Mouse (Mus musculus): ENCODE results near the gene Mcur1. TPM values are rescaled to one million over a fixed set of nuclear protein-coding genes. Genes with fewer than 3 reads are reported as not detected.

The Mcur1 gene
- total RNA-seq, 2 experiments from 2014 or later, result 14.2 to 16.9 TPM

DNA sequence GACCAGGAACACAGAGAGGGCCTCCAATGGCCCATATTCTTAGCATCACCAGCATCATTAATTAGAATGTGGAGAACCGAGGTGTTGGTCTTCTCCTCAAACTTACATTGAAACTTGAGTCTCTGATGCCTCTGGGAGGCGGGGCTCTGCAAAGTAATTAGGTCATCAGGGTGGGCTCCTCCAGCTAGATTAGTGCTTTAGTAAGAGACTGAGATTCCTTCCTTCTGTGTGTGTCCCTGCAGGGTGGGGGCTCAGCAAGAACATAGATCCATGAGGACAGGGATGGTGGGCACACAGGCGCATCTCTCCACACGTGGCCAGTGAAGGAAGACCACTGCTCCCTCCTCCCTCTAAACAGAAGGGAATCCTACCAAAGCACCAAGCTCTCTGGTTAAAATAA is 26.0 kb downstream of the Mcur1 start:
- DNase-seq (ENCODE audit: low spot score in 2 of 2), result no peak
- intact Hi-C loops (cut with DNase I), result loop anchor here (10.0 kb wide), 1 partner anchor 229 kb away; the partner anchor contains the start of gene Gfod1

DNA sequence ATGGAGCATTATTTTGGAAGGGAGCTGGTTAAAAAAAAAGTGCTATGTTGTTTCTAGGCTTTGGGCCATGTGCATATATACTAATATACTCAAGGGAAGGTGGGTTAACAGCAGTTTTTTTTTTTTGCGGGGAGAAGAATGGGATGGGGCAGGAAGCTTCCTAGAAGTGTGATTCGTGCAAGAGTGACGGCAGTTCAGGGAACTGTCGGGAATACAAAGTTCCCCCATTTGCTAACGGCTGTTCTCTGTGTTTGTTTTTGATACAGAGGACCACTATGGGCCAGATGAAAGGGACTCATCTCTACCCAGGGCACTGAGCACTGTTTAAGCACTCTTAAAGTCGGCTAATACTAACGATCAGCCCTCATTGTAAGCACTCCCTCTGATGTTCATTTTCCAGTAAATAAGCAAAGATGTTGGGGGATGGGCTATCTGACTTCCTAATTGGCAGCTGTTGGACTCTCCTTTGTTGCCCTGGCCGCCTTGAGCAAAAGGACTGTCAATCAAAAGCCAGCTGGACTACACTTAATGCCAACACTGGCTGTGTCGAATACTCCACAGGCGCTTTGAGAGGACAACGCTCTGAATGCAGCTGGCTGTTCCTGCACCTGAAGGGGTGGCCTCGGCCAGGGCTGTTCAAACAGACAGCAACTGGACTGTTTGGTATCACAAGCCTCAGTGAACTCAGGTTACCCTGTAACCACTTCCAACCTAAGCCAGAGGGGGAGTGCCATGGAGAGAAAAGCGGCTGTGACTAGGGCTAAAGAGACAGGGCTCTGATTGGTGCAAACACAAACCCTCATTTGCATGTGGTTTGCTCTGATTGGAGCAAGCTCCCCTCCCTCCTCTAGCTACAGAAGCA is 28.9 kb downstream of the Mcur1 start:
- intact Hi-C loops (cut with DNase I), result loop anchor here (1.0 to 10.0 kb wide), 3 partner anchors 36 to 226 kb away; partner anchors contain the start of gene Gfod1
- peak; percentile 57 to 81 for DNase-seq (ENCODE audit: low spot score in 2 of 2)

DNA sequence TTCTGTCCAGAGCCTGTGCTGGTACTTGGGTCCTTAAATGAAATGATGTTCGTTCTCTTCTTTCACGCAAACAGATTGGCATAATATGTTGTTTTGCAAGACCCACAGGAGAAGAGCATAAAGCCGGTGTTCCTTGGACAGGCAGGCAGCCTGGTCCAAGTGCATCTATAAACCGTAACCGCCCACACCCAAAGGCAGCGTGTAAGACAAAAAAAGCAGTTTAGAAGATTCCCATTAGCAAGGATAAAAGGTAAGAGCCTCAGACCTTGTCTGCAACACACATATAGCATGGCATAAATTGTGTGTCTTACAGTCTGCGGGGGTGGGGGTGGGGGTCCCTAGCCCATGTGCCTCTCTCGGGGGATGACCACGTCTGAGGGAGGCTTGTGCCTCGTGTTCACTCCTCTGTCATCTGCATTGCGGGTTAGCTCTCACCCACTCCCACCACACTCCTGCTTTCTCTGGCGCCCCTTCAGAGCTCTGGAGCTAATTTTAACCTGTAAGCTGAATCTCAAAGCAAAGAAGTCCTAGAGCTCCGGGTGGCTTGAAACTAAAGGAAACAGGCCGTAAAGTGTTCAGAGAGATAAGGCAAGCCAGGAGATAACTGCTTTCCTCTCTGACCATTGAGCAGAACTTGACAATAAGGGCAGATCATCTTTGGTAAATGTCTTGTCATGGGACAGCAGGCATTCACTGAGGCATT is 29.7 kb downstream of the Mcur1 start:
- peak; percentile 65 to 94 for DNase-seq (ENCODE audit: low spot score in 2 of 2)
- intact Hi-C loops (cut with DNase I), result loop anchor here (1.0 to 10.0 kb wide), 3 partner anchors 35 to 225 kb away; partner anchors contain the start of gene Gfod1

DNA sequence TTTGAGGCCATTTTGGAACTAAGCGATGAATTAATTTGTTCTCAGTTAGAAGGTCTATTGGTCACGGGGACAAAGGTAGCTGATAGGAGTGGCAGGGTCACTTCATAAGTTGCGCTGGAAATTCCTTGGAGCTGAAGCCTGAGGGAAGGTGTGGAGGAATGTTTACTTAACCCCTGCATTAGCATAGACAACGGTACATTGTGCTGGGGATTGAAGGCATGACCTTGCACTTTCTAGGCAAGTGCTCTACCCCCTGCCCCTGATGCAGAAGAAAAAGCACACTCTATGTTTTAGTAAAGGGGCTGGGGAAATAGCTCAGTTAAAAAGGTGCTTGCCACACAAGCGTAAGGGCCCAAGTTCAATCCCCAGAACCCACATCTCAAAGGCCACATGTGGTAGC is 33.7 kb downstream of the Mcur1 start:
- intact Hi-C loops (cut with DNase I), result loop anchor here (10.0 kb wide), 1 partner anchor 341 kb away; no protein-coding TSS in a partner anchor
- DNase-seq (ENCODE audit: low spot score in 2 of 2), result no peak

DNA sequence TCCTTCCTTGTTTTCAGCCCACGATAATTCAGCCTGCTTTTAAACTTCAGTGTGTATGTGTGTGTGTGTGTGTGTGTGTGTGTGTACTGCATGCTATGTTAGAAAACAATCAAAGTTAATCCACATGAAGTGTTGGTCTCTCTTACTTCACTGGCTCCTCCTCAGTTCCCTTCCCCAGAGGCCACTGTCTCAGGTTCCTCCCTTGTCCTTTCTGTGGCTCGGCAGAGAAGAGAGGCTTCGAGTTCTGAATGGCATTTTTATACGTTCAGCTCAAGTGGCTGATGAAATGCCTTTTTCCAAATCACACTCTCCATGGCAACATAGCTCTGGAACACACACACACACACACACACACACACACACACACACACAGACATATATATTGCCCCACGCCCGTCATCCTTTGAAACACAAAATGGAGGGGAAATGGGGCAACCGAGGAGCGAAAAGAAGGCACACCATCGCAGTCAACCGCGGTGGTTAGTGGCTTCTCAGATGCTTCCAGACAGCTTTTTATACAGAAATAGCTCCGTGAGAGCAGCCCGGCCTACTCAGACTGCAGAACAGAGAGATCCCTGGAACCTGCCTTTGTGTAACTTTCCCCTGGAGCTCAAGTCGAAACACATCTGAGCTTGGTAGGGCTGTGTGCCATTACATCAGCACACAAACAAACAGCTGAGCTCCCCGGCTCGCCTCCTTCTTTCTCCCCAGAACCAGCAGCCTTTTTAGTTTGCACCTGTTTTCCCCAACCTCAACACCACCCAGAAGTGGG is 34.4 kb downstream of the Mcur1 start:
- peak; percentile 67 to 92 for DNase-seq (ENCODE audit: low spot score in 2 of 2)
- intact Hi-C loops (cut with DNase I), result loop anchor here (10.0 kb wide), 1 partner anchor 341 kb away; no protein-coding TSS in a partner anchor

DNA sequence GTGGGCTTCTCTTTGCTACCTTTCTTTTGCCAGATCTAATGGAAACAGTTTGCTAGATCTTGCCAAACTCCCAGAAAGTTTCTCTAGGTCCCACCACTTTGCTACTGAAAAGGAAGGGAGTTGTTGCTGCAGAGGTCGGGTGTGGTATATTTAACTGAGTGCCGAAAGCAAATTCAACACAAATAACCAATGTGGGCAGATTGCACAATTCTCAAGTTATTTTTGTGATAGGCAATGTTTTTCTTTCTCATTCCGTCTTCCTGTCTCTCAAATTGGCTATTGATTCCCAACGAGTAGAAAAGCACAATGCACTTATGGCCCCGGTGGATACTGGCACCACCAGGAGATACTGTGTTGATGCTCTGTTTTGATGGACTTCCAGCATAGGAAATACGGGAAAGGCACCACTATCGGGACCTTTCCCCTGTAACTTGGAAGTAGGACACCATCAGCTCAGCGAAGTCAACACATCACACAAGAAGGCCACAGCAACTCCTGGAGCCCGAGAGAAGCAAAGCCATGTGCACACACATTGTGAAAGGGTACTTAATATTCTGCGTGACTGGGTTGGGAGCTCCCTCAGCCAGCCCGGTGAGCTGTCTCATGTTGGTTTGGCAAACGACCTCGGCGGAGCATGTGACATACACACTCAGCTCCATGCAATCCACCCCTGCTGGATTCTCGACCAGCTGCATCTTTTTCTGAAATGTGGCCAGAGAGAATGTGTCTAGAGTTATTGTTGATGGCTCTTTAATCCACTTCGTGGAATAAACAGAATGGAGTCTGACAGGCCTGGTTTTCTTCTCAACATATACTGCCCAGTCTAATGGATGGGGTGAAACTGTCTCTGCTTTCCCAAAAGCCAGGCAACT is 35.3 kb downstream of the Mcur1 start:
- intact Hi-C loops (cut with DNase I), result loop anchor here (10.0 kb wide), 1 partner anchor 340 kb away; no protein-coding TSS in a partner anchor
- DNase-seq (ENCODE audit: low spot score in 2 of 2), result peak in 1 of 2 experiments; percentile 79

DNA sequence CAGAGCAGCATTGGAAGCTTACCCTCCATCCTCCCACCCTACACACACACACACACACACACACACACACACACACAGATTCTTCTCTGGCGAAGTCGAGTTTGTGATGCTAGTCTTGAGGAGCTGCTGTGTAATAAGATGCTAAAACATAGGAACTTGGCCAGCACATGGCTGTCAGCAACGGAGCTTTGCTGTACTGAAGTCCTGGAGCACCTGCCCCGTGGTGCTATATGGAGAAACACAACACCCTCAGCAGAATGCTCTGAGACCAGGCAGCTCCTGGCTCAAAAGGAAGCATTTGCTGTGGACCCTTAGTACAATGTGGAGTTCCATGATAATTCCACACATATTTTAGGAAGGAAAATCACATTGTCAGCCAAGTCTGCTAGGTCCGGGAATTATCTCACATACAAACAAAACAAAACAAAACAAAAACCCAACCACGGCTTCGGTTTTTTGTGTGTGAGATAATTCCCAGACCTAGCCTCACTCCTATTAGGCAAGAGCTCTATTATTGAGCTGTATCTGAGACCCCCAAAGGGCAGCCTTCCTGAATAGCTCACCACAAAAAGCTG is 36.0 kb downstream of the Mcur1 start:
- intact Hi-C loops (cut with DNase I), result loop anchor here (10.0 kb wide), 1 partner anchor 339 kb away; no protein-coding TSS in a partner anchor
- no peak for DNase-seq (ENCODE audit: low spot score in 2 of 2)

DNA sequence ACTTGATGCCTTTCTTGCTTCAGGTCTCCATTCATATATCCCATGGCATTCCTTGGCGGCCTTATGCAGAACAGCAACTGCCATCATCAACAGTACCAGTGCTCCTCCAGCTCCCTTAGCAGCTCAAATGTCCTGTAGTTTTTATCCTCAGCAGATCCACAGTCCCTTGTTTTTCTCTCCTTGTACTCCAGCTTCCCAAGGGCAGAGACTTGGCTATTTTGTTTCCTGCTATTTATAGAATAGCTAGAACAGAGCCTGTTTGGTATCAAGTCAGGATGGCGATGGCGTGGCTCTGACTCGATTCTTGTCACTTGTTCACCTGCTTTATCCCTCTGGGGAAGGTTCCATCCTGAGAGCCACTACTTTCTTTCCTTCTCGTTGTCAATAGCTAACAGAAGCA is 38.1 kb downstream of the Mcur1 start:
- intact Hi-C loops (cut with DNase I), result loop anchor here (10.0 kb wide), 1 partner anchor 337 kb away; no protein-coding TSS in a partner anchor
- DNase-seq (ENCODE audit: low spot score in 2 of 2), result no peak

DNA sequence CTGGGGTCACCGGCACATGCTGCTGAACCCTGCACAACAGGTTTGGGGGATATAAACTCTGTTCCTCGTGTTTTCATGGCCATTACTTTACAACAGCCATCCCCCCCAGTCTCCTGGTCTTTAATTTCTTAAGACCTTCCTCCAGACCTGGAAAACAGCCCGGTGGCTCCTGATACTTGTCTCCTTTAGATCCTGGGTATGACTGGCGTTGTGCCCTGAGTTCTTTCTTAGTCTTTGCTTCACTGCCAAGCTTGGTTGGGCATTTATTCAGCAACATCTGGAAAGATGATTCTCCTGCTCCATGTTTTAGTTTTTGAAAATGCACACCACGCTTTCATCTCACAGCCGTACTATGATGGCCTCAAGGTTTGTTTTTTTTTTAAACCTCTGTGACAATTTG is 40.7 kb downstream of the Mcur1 start:
- intact Hi-C loops (cut with DNase I), result no loop called here
- DNase-seq (ENCODE audit: low spot score in 2 of 2), result no peak

DNA sequence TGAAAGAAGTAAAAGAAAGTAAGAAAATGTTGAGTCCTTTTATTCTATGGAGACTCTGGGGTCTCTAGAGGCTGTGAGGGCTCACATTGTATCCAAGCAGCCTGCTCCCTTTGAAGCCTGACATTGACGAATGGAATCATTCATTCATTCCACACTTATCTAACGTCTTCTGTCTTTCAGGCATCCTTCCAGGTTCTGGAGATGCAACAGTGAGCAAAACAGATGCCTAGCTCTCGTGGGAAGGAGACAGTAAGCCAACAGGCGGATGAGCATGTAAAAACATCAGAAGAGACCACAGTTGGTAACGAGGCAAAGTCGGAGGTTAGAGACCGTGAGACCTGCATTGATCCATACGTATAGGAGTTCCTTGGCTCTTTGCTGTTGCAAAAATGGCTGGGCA is 42.6 kb downstream of the Mcur1 start:
- peak in 1 of 2 experiments; percentile 68 for DNase-seq (ENCODE audit: low spot score in 2 of 2)
- intact Hi-C loops (cut with DNase I), result no loop called here

DNA sequence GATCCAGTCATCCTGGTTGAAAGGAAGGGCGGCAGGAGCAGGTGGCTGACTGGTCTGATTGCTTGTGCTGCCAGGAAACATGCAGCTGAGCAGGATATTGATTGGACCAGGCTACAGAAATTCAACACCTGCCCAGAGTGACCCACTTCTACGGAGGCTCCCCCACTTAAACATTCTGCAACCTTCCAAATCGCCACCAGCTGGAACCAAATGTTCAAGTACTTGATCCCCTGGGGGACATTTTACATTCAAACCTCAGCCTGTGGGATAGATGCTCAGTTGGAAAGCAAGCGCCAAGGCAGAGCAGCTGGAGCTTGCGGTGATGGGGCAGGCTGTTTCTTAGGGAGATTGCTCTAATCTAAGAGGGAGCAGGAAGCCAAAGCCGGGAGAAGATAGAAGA is 43.1 kb downstream of the Mcur1 start:
- peak in 1 of 2 experiments; percentile 35 for DNase-seq (ENCODE audit: low spot score in 2 of 2)
- intact Hi-C loops (cut with DNase I), result no loop called here

DNA sequence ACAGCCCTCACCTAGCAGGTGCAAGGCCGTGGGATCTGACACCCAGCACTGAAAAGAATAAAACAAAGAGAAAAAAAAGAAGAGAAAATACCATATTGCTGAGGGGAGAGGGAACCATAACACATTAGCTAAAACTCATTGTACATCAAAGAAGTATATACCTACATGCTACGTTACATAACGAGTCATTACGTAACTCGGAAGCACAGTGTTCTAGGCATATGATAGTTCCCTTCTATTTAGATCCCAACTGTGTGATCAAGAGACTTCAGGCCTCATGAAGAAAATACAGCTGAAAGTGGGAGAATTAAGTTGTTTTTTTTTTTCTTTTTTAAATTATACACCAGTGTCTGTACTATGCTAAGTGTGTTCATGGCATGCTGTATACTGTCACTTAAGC is 43.9 kb downstream of the Mcur1 start:
- DNase-seq (ENCODE audit: low spot score in 2 of 2), result peak; percentile 50 to 85
- intact Hi-C loops (cut with DNase I), result no loop called here

DNA sequence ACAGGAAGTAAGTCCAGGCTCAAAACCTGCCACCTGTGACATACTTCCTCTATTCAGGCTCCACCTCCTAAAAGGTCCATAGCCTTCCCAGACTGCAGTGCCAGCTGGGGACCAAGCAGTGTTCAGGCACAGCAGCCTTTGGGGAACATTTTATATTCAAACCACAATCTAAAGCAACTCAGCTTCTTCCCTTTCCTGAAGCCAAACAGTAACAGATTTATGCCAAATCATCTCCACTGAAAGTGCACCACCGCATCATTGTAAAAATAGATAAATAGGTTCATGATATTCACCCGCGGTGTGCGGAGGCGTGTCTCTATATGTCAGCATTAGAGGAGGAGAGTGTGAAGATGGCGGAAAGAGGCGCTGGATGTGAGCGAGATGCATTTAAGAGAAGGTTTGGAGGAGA is 45.0 kb downstream of the Mcur1 start:
- peak; percentile 41 to 56 for DNase-seq (ENCODE audit: low spot score in 2 of 2)
- intact Hi-C loops (cut with DNase I), result no loop called here

DNA sequence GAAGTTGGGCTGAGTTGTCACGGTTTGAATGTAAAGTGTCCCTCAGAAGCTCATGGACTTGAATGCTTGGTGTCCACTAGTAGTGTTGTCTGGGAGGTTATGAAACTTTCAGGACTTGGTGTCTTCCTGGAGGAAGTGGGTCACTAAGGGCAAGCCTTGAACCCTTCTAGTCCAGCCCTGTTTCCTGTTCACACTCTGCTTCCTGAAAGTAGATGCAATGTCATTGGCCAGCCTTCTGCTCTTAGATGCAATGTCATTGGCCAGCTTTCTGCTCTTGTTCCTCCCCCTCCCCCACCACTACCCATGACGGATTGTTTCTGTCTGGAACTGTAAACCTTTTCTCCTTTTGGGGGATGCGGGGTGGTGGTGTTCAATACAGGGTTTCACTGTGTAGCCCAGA is 47.3 kb downstream of the Mcur1 start:
- DNase-seq (ENCODE audit: low spot score in 2 of 2), result no peak
- intact Hi-C loops (cut with DNase I), result no loop called here

DNA sequence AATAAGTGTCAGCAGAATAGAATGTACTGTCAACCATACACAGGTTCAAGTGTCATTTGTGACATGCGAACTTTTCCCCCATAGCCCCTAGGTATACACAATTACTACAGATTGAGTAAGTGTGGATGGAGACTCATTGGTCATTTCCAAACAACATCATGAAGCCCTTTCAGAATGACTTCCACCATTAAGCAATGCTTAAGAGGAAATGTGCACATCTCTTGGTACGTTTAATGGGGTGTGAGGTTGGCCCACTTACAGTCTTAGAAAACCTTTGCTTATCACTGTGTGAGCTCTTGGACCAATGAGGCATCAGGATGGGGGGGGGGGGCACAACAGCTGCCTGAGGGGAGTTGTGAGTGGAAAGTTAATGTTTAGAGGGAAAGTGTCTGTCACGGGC is 54.2 kb downstream of the Mcur1 start:
- DNase-seq (ENCODE audit: low spot score in 2 of 2), result no peak
- intact Hi-C loops (cut with DNase I), result no loop called here

DNA sequence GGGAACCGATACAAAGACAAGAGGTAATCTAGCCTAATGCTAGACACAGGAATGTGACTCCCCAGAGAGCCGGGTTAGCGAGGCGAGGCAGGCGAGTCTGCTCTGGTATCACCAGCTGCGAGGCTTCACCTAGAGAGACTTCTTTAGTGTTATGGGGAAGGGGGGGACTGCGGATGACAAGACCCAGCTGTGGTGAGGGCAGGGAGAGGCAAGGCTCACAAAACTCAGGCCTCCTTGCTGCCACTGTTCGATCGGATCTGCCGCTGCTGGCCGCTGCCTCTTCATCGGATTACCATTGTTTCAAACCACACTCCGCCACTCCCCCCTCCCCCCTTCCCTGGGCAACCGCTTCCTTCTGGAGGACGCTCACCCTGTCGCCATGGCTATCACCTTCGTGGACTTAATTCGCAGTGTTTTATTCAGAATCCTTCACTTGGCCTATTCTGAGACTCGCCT is 56.6 kb downstream of the Mcur1 start:
- no peak for DNase-seq (ENCODE audit: low spot score in 2 of 2)
- intact Hi-C loops (cut with DNase I), result no loop called here

DNA sequence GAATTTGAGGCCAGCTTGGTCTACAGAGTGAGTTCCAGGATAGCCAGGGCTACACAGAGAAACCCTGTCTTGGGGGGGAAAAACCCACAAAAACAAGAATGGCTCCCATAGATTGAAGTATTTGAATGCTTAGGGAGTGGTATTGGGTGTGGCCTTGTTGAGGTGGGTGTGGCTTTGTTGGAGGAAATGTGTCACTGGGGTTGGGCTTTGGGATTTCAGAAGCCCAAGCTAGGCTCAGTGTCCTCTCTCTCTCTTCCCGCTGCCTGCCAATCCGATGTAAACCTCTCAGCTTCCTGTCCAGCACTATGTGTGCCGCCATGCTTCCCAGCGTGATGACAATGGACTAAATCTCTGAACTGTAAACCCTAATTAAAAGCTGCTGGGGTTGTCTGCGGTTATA is 58.4 kb downstream of the Mcur1 start:
- no peak for DNase-seq (ENCODE audit: low spot score in 2 of 2)
- intact Hi-C loops (cut with DNase I), result no loop called here

DNA sequence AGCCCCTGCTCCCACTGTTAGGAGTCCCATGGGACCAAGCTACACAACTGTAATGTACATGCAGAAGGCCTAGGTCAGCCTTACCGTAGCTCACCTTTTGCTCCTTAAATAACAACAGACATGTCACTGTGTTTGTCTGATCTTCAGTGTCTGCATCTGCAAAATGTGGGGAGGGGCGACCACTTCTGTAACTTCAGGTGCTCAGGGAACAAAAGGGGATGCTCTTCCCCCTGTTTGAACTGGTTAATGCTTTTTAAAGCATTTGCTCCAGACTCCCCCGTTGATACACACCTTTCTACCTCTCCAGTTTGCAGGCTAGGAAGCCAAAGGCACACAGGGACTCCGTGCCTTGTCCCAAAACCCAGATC is 59.5 kb downstream of the Mcur1 start:
- DNase-seq (ENCODE audit: low spot score in 2 of 2), result no peak
- intact Hi-C loops (cut with DNase I), result no loop called here

Measured in left cerebral cortex, postnatal 25 days (tissue).